Mouse (Mus musculus) embryo, embryonic 9.5 days (tissue): ENCODE data around the gene Pycr1.

Experiments used
- DNase-seq: peaks from one replicate; pipeline ENCODE4 v3.0.0-alpha.2; 2017; ENCODE audit errors: extremely low spot score

Gene Pycr1

DNA sequence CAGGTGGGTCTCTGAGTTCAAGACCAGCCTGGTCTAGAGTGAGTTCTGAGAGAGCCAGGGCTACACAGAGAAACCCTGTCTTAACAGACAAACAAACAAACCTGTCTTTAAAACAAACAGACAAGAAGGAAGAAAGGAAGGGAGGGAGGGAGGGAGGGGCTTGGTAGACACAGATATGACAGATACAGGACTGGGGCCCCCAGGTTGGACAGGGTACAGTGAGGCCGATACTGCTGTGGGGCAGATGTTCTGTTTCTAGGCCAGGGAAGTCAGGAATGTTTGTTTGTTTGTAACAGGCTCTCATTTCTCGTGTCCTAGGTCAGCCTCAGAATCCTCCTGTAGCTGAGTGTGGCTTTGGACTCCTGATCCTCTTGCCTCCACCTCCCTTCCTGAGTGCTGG, 40.0 kb downstream of the Pycr1 start:
- no peak for DNase-seq

DNA sequence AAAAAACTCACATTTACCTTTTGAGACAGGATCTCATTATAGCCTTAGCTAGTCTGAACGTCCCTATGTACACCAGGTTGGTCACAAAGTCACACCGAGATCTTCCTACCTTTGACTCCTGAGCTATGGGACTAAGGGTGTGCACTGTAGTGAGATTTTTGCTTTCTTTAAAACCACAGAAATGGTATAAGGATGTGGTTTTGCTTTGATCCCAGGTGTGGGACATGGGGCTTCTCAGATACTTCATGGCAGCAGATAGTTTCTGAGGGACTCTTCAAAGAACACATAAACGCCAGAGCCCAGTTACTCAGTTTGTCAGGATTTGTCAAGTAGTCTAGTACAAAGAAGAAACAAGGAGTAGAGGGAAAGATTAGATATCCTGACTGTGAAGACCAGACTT, 42.9 kb downstream of the Pycr1 start:
- no peak for DNase-seq

DNA sequence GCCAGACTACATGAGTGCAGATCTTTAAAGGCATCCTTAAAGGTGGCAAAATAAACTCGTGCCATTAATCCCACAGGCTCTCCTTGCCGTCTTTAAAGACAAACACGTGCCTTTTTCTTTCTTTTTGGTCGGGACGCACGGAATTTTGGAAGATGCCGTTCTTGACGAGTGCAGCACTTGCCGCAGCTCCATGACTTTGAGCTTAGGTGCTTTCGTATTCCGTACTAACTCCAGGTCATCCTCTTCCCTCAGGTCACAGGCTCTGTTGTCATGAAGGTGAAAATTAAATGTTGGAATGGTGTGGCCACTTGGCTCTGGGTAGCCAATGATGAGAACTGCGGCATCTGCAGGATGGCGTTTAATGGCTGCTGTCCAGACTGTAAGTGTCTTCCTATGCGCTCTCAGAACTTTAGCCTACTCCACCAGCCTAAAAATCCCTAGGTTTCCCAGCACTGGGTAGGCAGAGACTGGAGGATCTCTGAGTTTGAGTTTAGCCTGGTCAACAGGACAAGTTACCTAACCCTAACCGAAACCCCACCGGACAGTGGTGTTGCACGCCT, 44.5 kb downstream of the Pycr1 start:
- DNase-seq, result peak; percentile 12

DNA sequence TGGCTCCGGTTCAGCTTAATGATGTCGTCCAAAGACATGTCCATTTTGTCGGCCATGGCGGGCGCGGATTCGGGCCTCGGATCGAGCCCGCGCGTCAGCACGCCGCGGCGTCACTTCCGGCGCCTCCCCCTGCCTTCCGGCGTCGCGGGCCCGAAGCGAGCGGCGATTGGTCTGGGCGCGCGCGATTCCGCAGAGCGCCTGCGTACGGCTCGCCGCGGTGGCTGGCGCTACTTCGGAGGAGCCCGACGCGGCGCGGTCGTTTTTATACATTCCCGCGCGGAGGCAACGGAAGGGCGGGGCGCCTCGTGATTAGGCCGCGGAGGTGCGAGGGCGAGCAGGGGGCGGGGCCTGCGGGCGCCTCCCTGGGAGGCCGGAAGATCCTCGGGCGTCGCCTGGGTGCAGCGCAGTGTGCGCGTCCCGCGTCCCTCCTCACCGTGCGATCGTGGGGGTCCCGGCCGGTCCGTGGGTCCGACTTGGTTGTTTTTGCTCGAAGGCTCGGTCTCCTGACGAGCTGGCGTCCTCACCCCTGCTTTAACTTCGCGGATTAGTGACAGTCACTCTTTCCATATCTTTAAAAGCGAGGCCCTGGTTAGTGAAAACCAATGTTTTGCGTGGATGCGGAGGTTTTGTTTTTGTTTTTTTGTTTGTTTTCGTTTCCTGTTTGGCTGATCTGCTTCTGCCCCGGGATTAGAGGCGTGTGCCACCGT, 45.1 kb downstream of the Pycr1 start, which contains the start of the genes Alyref and Anapc11:
Alyref (minus strand) TSS at position 83 of the 707 bp plus-strand sequence.
Anapc11 (plus strand) TSS at position 139 of the 707 bp plus-strand sequence.
- DNase-seq, result peak; percentile 93

DNA sequence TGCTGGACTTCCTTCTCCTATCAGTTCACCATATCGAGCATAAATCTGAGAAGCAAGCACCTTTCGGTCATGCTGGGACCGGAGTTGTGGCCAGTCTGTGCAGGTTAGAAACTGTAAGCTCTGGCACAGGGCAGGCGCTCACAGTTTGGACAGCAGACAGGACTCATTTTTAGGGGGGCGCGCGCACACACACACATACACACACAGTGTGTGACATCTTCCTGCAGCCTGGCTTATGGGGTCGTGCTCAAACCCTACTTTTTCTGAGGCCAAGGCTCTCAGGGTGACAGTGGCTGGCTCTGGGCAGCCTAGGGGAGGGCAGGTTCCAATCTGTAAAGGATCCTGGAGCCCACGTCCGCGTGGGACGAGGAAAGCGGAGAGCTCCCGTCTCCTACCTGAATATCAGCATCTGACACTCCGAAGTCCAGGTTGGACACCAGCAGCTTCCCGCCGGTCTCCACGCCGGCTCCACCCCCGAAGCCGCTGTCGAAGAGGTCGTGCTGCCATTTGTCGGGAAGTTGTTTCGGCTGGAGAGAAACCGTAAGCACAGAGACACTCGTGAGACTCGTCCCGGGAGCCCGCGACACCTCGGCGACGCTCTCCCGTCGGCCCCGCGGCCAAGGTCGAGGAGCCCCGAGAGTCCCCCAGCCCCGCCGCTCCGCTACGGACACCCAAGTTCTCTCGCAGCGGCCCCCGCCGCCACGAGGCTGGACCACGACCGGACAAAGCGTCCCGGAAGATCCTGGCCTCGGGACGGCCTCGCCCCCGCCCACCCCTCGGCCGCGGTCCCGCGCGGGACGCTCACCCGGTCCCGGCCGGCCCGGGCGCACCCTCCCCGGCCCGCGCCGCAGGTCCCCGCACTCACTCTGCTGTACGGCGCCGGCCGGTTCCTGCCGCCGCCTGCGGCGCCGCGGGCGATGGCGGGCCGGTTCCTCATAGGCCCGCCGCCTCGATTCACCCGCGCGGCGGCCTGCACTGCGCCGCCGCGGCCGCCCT, 46.0 kb downstream of the Pycr1 start:
- DNase-seq, result peak; percentile 34

DNA sequence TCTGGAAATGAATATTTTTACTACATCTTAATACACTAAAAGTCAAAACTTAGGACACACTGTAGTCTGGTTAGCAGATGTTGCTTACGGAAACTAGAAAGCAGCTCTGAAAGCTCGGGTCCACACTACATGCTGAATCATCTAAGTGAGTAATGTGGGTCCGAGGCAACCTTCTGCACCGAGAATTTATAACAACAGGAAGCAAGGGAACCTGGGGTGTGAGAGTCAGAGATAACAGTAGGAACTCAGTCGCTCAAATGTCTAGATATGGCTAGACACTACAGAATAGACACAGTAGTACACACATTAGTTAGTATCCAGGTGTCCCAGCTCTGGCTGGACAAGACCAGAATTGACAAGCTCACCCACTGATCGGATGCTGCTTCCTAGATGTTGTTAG, 55.0 kb downstream of the Pycr1 start:
- DNase-seq, result no peak
